Mouse (Mus musculus) neural tube, postnatal 0 days (tissue): Measurements from ENCODE around the gene Ascc1. TPM values are rescaled to one million over a fixed set of nuclear protein-coding genes. Genes with fewer than 3 reads are reported as not detected.

Experiments
- microRNA-seq: library from miRNA; unstranded; fragments of <30 nt; microRNA quantifications from one replicate; pipeline ENCODE4, GENCODE M21; 2016
- polyA plus RNA-seq: library from polyadenylated mRNA; unstranded; fragments of >200 nt; fragmentation: Nextera tagmentation; extraction: Ambion mirVana; gene quantifications from 2 replicates; pipeline ENCODE4 v1.2.1, GENCODE M21; 2015

The Ascc1 gene
- polyA plus RNA-seq, result 39.7 and 44.3 TPM in 2 replicates

GRCm38 (mm10) chr10:60002673-60003212 lies at the start of gene Ascc1, which contains the start of gene Anapc16:
Gene Ascc1, plus strand, starts transcription at chr10:60002805.
Gene Anapc16, minus strand, starts transcription at chr10:60003135.

GRCm38 (mm10) chr10:60106146-60106530 lies 103.5 kb downstream of the Ascc1 start, which contains the start of gene Spock2:
Gene Spock2, plus strand, starts transcription at chr10:60106219.

Small RNA genes within 50 kb of the gene (microRNA-seq; reads per million reads assigned to microRNA genes)
- 1.2 reads per million for gene Mir6906

Other genes with a start within 250 kb of the Ascc1 start
- gene Dnajb12, start 123.2 kb upstream of the Ascc1 start, polyA plus RNA-seq, result 21.4 and 25.7 TPM in 2 replicates
- gene Ddit4, start 51.0 kb upstream of the Ascc1 start, polyA plus RNA-seq, result 74.7 and 80.1 TPM in 2 replicates
- gene Anapc16, start 330 bp downstream of the Ascc1 start, polyA plus RNA-seq, result 112 and 130 TPM in 2 replicates
- gene Spock2, start 103.4 kb downstream of the Ascc1 start, polyA plus RNA-seq, result 100.0 and 128 TPM in 2 replicates
- 1.6 and 1.7 TPM in 2 replicates for gene Chst3, start 216.5 kb downstream of the Ascc1 start, polyA plus RNA-seq